In genomic region chr2:144072642-144073041, GRCm38 (mm10) we compare ENCODE assay signal across 27 mouse cellular contexts. TPM values are rescaled to one million over a fixed set of nuclear protein-coding genes. Genes with fewer than 3 reads are reported as not detected.
"Had no signal": no experiment of that assay in that cellular context is flagged by ENCODE, and none has a peak within 500 bp of the region (broad histone marks: within the 10 kb centered on the region; RNA-seq: fewer than 3 reads in every experiment).

No protein-coding gene starts in this region.

- H3K4me1 ChIP-seq: limb, embryonic 12.5 days had no signal

- H3K27me3 ChIP-seq: limb, embryonic 12.5 days; limb, embryonic 15.5 days had no signal

- ATAC-seq: intestine, embryonic 16.5 days; liver, postnatal 0 days; lung, postnatal 0 days had no signal

- H3K36me3 ChIP-seq: limb, embryonic 12.5 days; limb, embryonic 15.5 days had no signal

- H3K27ac ChIP-seq: kidney, postnatal 0 days; limb, embryonic 12.5 days; limb, embryonic 15.5 days; liver, embryonic 14.5 days; macrophage; stomach, postnatal 0 days had no signal

- H3K4me3 ChIP-seq: limb, embryonic 12.5 days; limb, embryonic 15.5 days had no signal

- H3K9ac ChIP-seq: limb, embryonic 12.5 days; limb, embryonic 15.5 days; liver, embryonic 14.5 days; liver, postnatal 0 days; lung, embryonic 14.5 days had no signal

- DNase-seq: kidney, adult 2 months; kidney, postnatal 4 days; left cerebral cortex, postnatal 4 days; liver, postnatal 0 days; lung, embryonic 14.5 days; right cerebral cortex, adult 18-20 months; right cerebral cortex, postnatal 14 days; right cerebral cortex, postnatal 4 days; thymus, adult 2 months; thymus, postnatal 14 days; thymus, postnatal 4 days had no signal

- H3K4me2 ChIP-seq: limb, embryonic 12.5 days; limb, embryonic 15.5 days; liver, embryonic 11.5 days; lung, embryonic 14.5 days had no signal

- H3K9me3 ChIP-seq: limb, embryonic 12.5 days; limb, embryonic 15.5 days had no signal

RNA-seq across cellular contexts. Expression of gene Banf2, which starts 39.8 kb away (rescaled TPM):
- total RNA-seq: layer of hippocampus, adult 18-20 months; layer of hippocampus, postnatal 14 days; left cerebral cortex, adult 8-10 months; left cerebral cortex, postnatal 14 days; left cerebral cortex, postnatal 4 days; megakaryocyte, adult 5-6 weeks had no signal
- polyA plus RNA-seq: intestine, embryonic 16.5 days; kidney, adult 2 months; kidney, embryonic 14.5 days; kidney, postnatal 0 days; limb, embryonic 12.5 days; limb, embryonic 15.5 days; liver, embryonic 11.5 days; liver, embryonic 14.5 days; liver, postnatal 0 days; lung, embryonic 14.5 days; lung, postnatal 0 days; macrophage; stomach, embryonic 14.5 days; stomach, postnatal 0 days; thymus, adult 2 months had no signal
